ENCODE assay signal across 8 mouse cellular contexts in genomic region chr11:120280281-120280773, GRCm38 (mm10). TPM values are rescaled to one million over a fixed set of nuclear protein-coding genes. Genes with fewer than 3 reads are reported as not detected.
DNase-seq lines count a peak whose midpoint lies in the region; ATAC-seq lines count a peak whose summit lies in the region.

No protein-coding gene starts in this region.

- H3K9ac ChIP-seq in forebrain, embryonic 11.5 days (ENCODE audit: low read length), result no peak overlapping the region
- no peak overlapping the region for H3K9ac ChIP-seq in lung, embryonic 16.5 days (ENCODE audit: low read length)

- whole genome bisulfite sequencing in forebrain, embryonic 11.5 days, result 54% methylated on average over 25 of the region's 25 CpGs
- 82% methylated on average over 25 of the region's 25 CpGs for WGBS in lung, embryonic 16.5 days

- ATAC-seq in forebrain, embryonic 11.5 days (replicated peaks; ENCODE audit: low FRiP score), result peak; percentile 76
- peak; percentile 29 for ATAC-seq in lung, embryonic 16.5 days (ENCODE audit: low read depth)
- ATAC-seq in erythroblast, adult 5-6 weeks (replicated peaks; ENCODE audit: low FRiP score, poor library complexity, severe bottlenecking), result no peak

- H3K4me3 ChIP-seq in brown adipose tissue, adult 24 weeks (ENCODE audit: insufficient read depth, low read depth, low read length), result no peak overlapping the region
- H3K4me3 ChIP-seq in forebrain, embryonic 11.5 days (ENCODE audit: low read depth, low read length), result no peak overlapping the region
- H3K4me3 ChIP-seq in lung, embryonic 16.5 days (ENCODE audit: low read length), result no peak overlapping the region

- peaks cover 44% of the 10 kb centered on the region for H3K4me1 ChIP-seq in brown adipose tissue, adult 24 weeks (ENCODE audit: control insufficient read depth, insufficient read depth, insufficient read length, low read length)
- H3K4me1 ChIP-seq in forebrain, embryonic 11.5 days (replicated peaks; ENCODE audit: control insufficient read depth, insufficient read depth, low read length), result peaks cover 14% of the 10 kb centered on the region; the same call in 1 of the 2 replicates
- H3K4me1 ChIP-seq in lung, embryonic 16.5 days (replicated peaks; ENCODE audit: control insufficient read depth, insufficient read depth, low read length), result peaks cover 19% of the 10 kb centered on the region

- H3K9me3 ChIP-seq in forebrain, embryonic 11.5 days (ENCODE audit: control insufficient read depth, low read length), result no peaks in the 10 kb centered on the region
- no peaks in the 10 kb centered on the region for H3K9me3 ChIP-seq in lung, embryonic 16.5 days (ENCODE audit: control insufficient read depth, low read length)

- H3K27me3 ChIP-seq in forebrain, embryonic 11.5 days (ENCODE audit: control insufficient read depth, insufficient read depth, low read length), result no peaks in the 10 kb centered on the region
- H3K27me3 ChIP-seq in lung, embryonic 16.5 days (ENCODE audit: control insufficient read depth, insufficient read depth, low read depth, low read length), result no peaks in the 10 kb centered on the region

- peak; percentile 47 to 79 for DNase-seq in spleen, postnatal 4 days (ENCODE audit: low spot score in 2 of 2)
- DNase-seq in spleen, postnatal 36 days (ENCODE audit: low spot score in 2 of 2), result no peak
- peak; percentile 85 for DNase-seq in forebrain, embryonic 11.5 days (ENCODE audit: low spot score)
- DNase-seq in kidney, adult 18-20 months, result peak; percentile 57
- DNase-seq in right cerebral cortex, postnatal 14 days, result peak; percentile 58

- no peak overlapping the region for H3K4me2 ChIP-seq in forebrain, embryonic 11.5 days (ENCODE audit: low read depth, low read length, severe bottlenecking)
- H3K4me2 ChIP-seq in lung, embryonic 16.5 days (ENCODE audit: low read depth, low read length), result no peak overlapping the region

- peak overlapping the region; percentile 86; the same call in 1 of the 2 replicates for H3K27ac ChIP-seq in brown adipose tissue, adult 24 weeks (replicated peaks; ENCODE audit: low read depth, low read length)
- peak overlapping the region; percentile 37; the same call in 1 of the 2 replicates for H3K27ac ChIP-seq in forebrain, embryonic 11.5 days (ENCODE audit: low read depth, low read length)
- H3K27ac ChIP-seq in lung, embryonic 16.5 days (ENCODE audit: low read length), result peak overlapping the region; percentile 58

- peaks cover 22% of the 10 kb centered on the region for H3K36me3 ChIP-seq in forebrain, embryonic 11.5 days (ENCODE audit: control insufficient read depth, insufficient read depth, low read length)
- peaks cover 28% of the 10 kb centered on the region for H3K36me3 ChIP-seq in lung, embryonic 16.5 days (ENCODE audit: control insufficient read depth, insufficient read depth, low read length)

RNA-seq across cellular contexts. Expression of gene Bahcc1, which starts 47.6 kb away (rescaled TPM):
- polyA plus RNA-seq in brown adipose tissue, adult 24 weeks (2012; ENCODE audit: insufficient read depth, insufficient read length, missing spikeins), result 5.7 and 5.9 TPM in 2 replicates
- 25.2 and 30.3 TPM in 2 replicates for polyA plus RNA-seq in forebrain, embryonic 11.5 days (2014; fragmentation: Nextera tagmentation; extraction: Ambion mirVana)
- polyA plus RNA-seq in lung, embryonic 16.5 days (2015; fragmentation: Nextera tagmentation; extraction: Ambion mirVana), result 7.0 and 7.5 TPM in 2 replicates
- 2.1 and 3.3 TPM in 2 replicates for total RNA-seq in erythroblast, adult 5-6 weeks (2015; ENCODE audit: low replicate concordance)
- 0.84 and 2.0 TPM in 2 replicates for total RNA-seq in erythroblast, adult 5-6 weeks (2017; ENCODE audit: low replicate concordance)

Comparison
In these comparisons a context has a peak if more than half of its experiments do, and no peak if none do; other contexts are left out.
1. DNase-seq: peak in spleen, postnatal 4 days (2 of 2), forebrain, embryonic 11.5 days (single experiment), kidney, adult 18-20 months (single experiment) and right cerebral cortex, postnatal 14 days (single experiment); none in spleen, postnatal 36 days (0 of 2).
2. Peak in every context shown above with its lines, with median percentiles within 50 percentile points of each other: H3K27ac ChIP-seq.